Mouse (Mus musculus): ENCODE measurements at regions not wholly inside any gene's neighbourhood (a gene's known extent, or its start where the extent isn't known, plus 50 kb on each side); places are given as distances from the start of the nearest gene placed in this dataset.

- TF ChIP-seq CTCF (IDR thresholded peaks at IDR 0.05; ENCODE audit: borderline replicate concordance, extremely low read depth, insufficient read depth, insufficient read length) (no peak), POLR2A (IDR thresholded peaks at IDR 0.05; ENCODE audit: borderline replicate concordance, extremely low read depth, insufficient read depth, insufficient read length, poor library complexity, severe bottlenecking) (no peak)
Measured at GRCm38 (mm10) chr1:189499703-189500102, 97.6 kb upstream of the Kcnk2 start.

Measured in brain, embryonic 14.5 days (tissue).